22 mouse cellular contexts compared by ENCODE assay signal in genomic region chrX:74856104-74856503, GRCm38 (mm10). TPM values are rescaled to one million over a fixed set of nuclear protein-coding genes. Genes with fewer than 3 reads are reported as not detected.
A peak's percentile ranks its signal among the peaks of the same experiment; 100 is the strongest.
DNase-seq lines count a peak whose midpoint lies in the region; ATAC-seq and TF ChIP-seq lines count a peak whose summit lies in the region.
"Not testable (repeated sequence)": the region's sequence is repeated elsewhere in the genome, so short reads cannot be mapped to it uniquely, and the experiment has no call there.
"Had no signal": no experiment of that assay in that cellular context is flagged by ENCODE, and none has a peak within 500 bp of the region (broad histone marks: within the 10 kb centered on the region; RNA-seq: fewer than 3 reads in every experiment).

No protein-coding gene starts in this region.

- not testable (repeated sequence) for H3K9ac ChIP-seq in embryonic facial prominence, embryonic 11.5 days (replicated peaks; ENCODE audit: low read length)

- H3K4me1 ChIP-seq in embryonic facial prominence, embryonic 11.5 days (ENCODE audit: control insufficient read depth, insufficient read depth, low read length): not testable (repeated sequence)

- not testable (repeated sequence) for H3ac ChIP-seq in myocyte (ENCODE audit: control insufficient read depth, insufficient read length)

- intact Hi-C loops in heart, postnatal 10 days (cut with DNase I): not testable (repeated sequence)

- not testable (repeated sequence) for H3K4me2 ChIP-seq in embryonic facial prominence, embryonic 11.5 days (ENCODE audit: low read depth, low read length); myocyte (ENCODE audit: low read depth)

- H3K36me3 ChIP-seq in embryonic facial prominence, embryonic 11.5 days (replicated peaks; ENCODE audit: control insufficient read depth, insufficient read depth, low read depth, low read length); myocyte (ENCODE audit: control insufficient read depth, insufficient read depth): not testable (repeated sequence)

- ATAC-seq in embryonic facial prominence, embryonic 11.5 days (replicated peaks; ENCODE audit: insufficient number of reproducible peaks, low FRiP score, low TSS enrichment, low read depth): not testable (repeated sequence)

- not testable (repeated sequence) for H3K4me3 ChIP-seq in embryonic facial prominence, embryonic 11.5 days (ENCODE audit: low read depth, low read length); myocyte

- TF ChIP-seq POLR2A in myocyte (IDR thresholded peaks at IDR 0.05; ENCODE audit: insufficient read length, low read depth): not testable (repeated sequence)

- 85% methylated on average over 12 of the region's 12 CpGs for WGBS in embryonic facial prominence, embryonic 11.5 days

- H3K27me3 ChIP-seq in embryonic facial prominence, embryonic 11.5 days (ENCODE audit: control insufficient read depth, insufficient read depth, low read length); myocyte (ENCODE audit: control insufficient read depth, insufficient read depth, insufficient read length): not testable (repeated sequence)

- not testable (repeated sequence) for H3K9me3 ChIP-seq in embryonic facial prominence, embryonic 11.5 days (replicated peaks; ENCODE audit: control insufficient read depth, low read length)

- H3K79me2 ChIP-seq in myocyte (ENCODE audit: control insufficient read depth, insufficient read depth): not testable (repeated sequence)

- H3K27ac ChIP-seq in embryonic facial prominence, embryonic 11.5 days (replicated peaks; ENCODE audit: low read depth, low read length): not testable (repeated sequence)

- DNase-seq in 416B (ENCODE audit: low read depth) (peak; percentile 24), MEL-GATA-1-ER (ENCODE audit: extremely low read depth, low read depth) (peak; percentile 6)
- DNase-seq in adrenal gland, postnatal 10 days: peak; percentile 1
- peak; percentile 40 for DNase-seq in embryonic facial prominence, embryonic 11.5 days (ENCODE audit: low spot score)
- peak; percentile 3 to 5 for DNase-seq in heart, postnatal 10 days
- peak; percentile 15 to 20 for DNase-seq in kidney, postnatal 4 days

TF ChIP-seq in myocyte, 11 proteins besides CTCF, POLR2A, EP300 and RAD21:
- peak; percentile 57 for TF ChIP-seq REST (IDR thresholded peaks at IDR 0.05; ENCODE audit: insufficient read depth, insufficient read length)
TF ChIP-seq in myocyte: peak in this region for 1; not testable (repeated sequence) for 10.

RNA-seq across cellular contexts. Expression of gene Gm5936, which starts 19.1 kb away (rescaled TPM):
- total RNA-seq in adrenal gland, postnatal 10 days (2021): under 1 TPM in 1 of 2 experiments, not detected in 1; 0.24 TPM
- polyA plus RNA-seq in embryonic facial prominence, embryonic 11.5 days (2014; fragmentation: Nextera tagmentation; extraction: Ambion mirVana): not detected in 2 replicates
- total RNA-seq in heart, postnatal 10 days (2021): not detected
- polyA plus RNA-seq in myocyte (2012; fragmentation: generic; extraction: Trizol): not detected
- total RNA-seq: adrenal gland, postnatal 14 days; G1E; gastrocnemius, adult 2 months; gastrocnemius, postnatal 36 days; heart, adult 18-20 months; hematopoietic stem cell, adult 5-6 weeks had no signal
- polyA plus RNA-seq: forebrain, embryonic 15.5 days; G1E; inflammation-experienced regulatory T-cells, adult 6 months; kidney, embryonic 15.5 days; liver, embryonic 14.5 days; lung, adult 2 months; midbrain, embryonic 10.5 days; neural tube, embryonic 12.5 days; spleen, adult 2 months; stomach, postnatal 0 days had no signal
